Mouse (Mus musculus): Measurements from ENCODE around the gene Acot9. TPM values are rescaled to one million over a fixed set of nuclear protein-coding genes. Genes with fewer than 3 reads are reported as not detected.

The Acot9 gene
- total RNA-seq, 2 experiments from 2014 or later, result 17.4 to 22.8 TPM

Other genes with a start within 250 kb of the Acot9 start
- gene Magea5, start 199.3 kb upstream of the Acot9 start, total RNA-seq (2021), result not detected
- not detected for gene Magea1, start 172.7 kb upstream of the Acot9 start, total RNA-seq (2021)
- not detected for gene Magea2, start 168.8 kb upstream of the Acot9 start, total RNA-seq (2021)
- not detected for gene Cldn34b2, start 134.0 kb upstream of the Acot9 start, total RNA-seq (2021)
- gene Sat1, start 46.0 kb upstream of the Acot9 start, total RNA-seq (2021), result 10 to 100 TPM; 23.8 to 31.9 TPM
- gene Prdx4, start 78.3 kb downstream of the Acot9 start, total RNA-seq (2021), result 1 to 10 TPM; 8.4 to 8.6 TPM

All from gastrocnemius, postnatal 36 days (tissue).